Mouse (Mus musculus) 3134 (cell line): Measurements from ENCODE around the gene Pttg1ip.

Experiments
- DNase-seq: peaks from one replicate; pipeline ENCODE4 v3.0.0-alpha.2; 2011; ENCODE audit warnings: low spot score; ENCODE audit not compliant: insufficient read length; ENCODE audit errors: extremely low read depth

Pttg1ip gene

DNA sequence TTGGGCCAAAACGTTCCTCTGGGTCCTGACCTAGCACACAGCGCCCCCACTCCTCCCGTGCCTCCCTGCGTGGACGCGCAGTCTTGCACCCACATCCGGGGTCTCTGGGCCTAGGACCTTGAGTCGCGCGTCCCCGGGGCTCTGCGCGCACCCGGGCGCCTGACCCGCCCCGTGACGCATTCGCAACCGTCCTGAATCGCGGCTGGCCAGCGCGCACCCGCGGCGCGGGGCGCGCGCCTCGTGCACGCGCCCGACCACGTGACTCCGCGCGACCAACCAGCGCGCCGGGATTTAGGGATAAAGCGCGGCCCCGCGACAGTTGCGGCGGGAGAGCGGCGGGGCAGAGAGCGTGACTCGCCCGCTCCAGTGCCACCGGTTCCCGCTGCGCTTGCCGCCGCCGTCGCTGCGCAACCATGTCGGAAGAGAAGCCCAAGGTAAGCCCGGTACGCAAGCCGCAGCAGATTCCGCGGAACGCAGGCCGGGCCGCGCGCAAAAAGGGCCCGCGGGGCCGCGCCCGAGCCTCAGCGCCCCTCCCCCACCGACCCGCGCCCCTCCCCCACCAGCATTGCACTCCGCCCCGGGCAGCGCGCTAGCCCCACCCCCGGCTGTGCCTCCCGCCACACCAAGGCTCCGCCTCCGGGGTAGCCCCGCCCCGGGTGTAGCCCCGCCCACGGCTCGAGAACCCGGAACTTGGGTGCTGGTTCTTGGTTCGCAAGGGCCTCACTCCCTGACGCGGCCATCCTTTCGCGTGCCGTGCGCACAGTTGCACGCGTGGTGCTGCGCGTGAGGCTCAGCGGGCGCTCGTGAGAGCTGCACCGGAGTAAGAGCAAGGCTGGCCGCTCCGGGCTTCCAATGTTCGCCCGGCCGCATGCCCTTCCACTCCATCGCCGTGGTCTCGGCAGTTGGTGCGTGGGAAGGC lies 24.6 kb downstream of the Pttg1ip start, which contains the start of the genes Sumo3 and Gm49325:
Sumo3 (plus strand) TSS at position 190 of the 919 bp plus-strand sequence.
Gm49325 (plus strand) TSS at position 290 of the 919 bp plus-strand sequence.
- peak; percentile 84 for DNase-seq

GRCm38 (mm10) chr10:77606855-77607254 lies 25.3 kb downstream of the Pttg1ip start:
- DNase-seq, result no peak

DNA sequence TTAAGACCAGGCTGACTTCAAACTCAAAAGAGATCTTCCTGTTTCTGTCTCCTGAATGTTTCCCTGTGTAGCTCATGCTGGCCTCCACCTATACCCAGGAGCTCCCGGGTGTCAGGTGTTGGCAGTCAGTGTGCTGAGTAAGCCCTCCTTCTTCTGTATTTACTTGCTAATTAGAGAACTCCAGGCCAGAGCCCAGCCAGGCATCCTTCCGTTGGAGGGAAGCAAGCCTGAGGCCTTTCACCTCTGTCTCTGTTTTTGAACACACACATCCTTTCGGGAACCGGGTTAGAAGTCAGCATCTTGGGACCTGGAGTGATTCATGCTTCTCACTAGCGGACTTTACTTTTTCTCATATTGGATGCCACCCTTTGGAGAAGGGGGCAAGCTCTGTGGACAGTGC lies 25.9 kb downstream of the Pttg1ip start:
- no peak for DNase-seq

DNA sequence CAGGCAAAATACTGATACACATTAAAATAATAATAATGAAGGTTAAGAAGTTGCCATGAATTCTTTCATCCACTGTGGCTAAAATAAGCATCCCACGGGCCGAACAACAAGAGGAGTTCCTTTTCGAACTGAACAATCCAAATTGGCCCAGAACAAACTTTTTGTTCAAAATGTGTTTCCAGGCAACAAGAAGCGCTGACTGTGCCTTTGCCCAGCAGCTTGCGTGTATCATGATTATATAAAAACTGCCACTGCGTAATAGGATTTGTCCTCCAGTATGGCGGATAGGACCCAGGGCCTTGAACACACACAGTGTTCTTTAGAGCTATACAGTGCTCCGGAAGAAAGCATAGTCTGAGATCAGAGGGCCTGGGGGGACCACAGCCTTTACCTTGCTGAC lies 27.1 kb downstream of the Pttg1ip start:
- no peak for DNase-seq

- no peak for DNase-seq
Observed at GRCm38 (mm10) chr10:77610221-77610961, 28.9 kb downstream of the Pttg1ip start.

DNA sequence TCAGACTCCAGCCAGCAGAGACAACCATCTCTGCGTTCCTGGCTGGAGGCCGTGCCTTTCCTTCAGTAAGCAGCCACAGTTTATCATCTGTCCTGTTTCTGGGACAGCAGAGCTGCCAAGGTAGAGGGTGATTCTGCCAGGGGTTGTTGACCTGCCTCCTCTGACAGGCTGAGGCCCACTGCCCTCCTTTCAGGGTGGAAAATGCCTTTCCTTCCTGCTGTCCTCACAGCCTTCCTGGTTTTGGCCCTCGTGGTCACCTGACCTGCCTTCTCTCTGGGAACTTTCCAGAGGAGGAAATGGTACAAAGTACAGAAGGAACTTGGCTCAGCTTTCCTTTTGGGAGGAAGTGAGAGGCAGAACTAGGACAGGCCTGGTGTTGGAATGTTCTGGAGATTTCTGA lies 31.9 kb downstream of the Pttg1ip start:
- DNase-seq, result no peak

DNA sequence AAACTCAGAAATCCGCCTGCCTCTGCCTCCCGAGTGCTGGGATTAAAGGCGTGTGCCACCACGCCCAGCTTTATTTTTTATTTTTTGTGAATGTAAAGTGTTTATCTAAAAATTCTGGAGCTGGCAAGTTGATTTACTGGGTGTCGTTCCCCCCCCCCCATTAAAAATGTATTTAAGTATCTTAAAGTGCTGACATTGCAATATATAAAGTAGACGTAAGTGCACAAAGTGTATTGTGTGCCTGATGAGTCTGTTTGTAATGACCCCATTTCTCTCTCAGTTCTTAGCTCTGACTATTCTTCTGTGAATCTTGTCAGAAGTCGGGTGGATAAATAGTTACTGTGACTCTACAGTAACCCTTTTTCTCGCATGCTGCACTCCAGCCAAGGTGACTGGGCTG lies 34.1 kb downstream of the Pttg1ip start:
- DNase-seq, result no peak

- no peak for DNase-seq
Observed at GRCm38 (mm10) chr10:77616166-77616565, 34.6 kb downstream of the Pttg1ip start.

DNA sequence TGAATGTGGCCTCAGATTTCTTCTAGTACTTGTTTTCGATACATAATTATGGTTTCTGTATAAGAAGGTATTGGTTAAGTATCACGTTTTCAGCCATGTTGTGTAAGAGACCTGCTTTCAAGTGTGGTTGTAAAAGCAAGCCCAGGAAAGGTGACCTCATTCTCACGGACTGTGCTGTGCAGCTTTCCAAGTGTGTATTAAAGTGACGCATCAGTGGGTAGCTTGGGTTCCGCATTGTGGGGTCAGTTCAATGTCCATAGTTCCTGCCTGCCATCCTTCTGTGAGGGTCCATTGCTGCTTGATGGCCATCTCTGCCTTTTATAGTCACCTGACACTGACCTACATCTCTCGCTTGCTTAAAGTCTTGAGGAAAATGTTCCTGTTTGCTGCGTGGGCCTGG lies 35.4 kb downstream of the Pttg1ip start:
- no peak for DNase-seq

- DNase-seq, result no peak
Observed at GRCm38 (mm10) chr10:77621546-77621945, 40.0 kb downstream of the Pttg1ip start.

DNA sequence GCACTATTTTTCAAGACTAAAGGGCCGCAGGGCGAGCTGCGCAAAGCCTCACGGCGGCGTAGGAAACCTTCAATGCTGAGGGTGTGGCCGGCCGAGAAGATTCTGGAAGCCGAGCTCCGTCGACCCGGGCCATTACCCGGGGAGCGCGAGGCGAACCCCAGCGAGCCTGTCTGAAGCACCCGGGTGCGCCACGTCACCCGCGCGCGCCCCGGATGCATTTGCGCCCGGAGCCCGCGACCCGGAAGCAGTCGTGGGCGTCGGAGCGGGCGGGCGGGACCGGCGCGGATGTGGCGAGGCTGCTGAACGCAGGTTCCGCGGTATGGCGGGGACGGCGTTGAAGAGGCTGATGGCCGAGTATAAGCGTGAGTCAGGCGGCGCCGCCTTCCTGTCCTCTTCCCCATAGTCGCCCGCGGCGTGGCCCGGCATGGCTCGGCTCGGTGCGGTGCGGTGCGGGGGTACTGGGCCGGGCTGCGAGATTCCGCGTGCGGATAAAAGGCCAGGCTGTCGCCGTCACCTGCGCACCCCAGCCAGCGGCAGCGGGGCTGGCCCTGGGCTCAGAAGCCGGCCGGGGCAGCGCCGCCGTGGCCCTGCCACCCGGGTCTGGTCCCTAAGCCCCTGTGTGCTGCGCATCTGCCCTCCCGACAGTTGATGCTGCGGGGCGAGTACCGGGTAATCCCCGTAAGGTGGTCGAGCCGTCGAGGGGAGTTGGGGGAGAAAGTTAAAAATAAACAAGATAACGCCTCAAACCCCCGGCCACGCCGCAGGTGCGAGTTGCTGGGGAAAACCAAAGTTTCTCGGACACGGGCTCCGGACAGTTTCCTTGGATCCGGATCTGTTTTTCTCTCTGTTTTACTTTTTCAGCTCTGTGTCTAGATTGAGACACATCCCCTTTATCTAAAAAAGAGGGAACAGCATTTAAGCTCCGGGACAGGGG lies 40.8 kb downstream of the Pttg1ip start, which contains the start of gene Ube2g2:
Ube2g2 (plus strand) TSS at position 221 of the 934 bp plus-strand sequence.
- peak; percentile 86 for DNase-seq

DNA sequence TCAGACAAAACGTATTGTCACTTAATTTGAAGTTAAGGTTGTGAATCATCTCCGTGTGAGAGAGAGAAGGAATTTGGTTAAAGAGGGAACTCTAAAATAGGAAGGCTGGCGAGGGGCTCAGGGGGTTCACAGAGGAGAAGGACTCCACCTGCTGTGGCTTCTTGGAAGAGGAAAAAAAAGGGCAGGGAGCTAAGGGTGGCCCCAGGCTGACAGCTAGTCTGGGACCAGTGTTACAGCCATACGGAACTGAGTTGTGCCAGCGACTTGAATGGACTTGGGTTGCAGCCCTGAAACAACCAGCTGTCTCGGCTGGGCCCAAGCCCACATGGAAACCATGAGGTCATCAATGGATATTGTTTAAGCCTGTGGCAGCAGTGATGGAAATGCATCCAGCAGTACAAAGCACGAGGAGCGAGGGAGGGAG lies 41.6 kb downstream of the Pttg1ip start:
- peak; percentile 50 for DNase-seq

DNA sequence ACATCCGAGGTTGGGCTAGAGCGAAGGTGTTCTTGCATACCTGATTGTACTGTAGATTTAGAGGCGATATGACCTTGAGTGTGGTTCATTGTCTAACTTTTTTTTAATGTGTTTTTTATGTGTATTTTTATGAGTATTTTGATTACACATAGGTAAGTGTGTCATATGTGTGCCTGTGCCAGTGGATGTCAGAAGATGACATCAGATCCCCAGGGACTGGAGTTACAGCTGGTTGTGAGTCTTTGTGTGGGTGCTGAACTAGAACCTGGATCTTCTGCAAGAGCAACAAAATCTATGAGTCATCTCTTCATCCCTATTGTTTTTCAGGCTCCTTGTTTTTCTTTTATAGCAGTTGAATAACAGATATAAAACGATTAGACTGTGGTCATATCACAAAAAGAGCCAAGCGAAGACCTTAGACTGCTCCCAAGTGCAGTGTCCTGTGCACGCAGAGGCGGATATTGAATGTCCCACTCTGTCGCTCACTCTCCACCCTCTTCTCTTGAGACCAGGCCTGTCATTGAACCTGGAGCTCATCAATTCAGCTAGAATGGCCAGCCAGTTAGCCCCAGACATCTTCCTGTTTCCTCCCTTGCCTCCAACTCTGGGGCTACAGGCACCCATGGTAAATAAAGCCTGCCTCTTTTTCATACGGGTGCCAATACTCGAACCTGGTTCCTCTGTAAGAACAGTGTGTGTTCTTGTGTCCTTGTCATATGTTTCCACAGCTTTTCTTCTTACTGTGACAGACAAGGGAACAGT lies 42.3 kb downstream of the Pttg1ip start:
- no peak for DNase-seq

DNA sequence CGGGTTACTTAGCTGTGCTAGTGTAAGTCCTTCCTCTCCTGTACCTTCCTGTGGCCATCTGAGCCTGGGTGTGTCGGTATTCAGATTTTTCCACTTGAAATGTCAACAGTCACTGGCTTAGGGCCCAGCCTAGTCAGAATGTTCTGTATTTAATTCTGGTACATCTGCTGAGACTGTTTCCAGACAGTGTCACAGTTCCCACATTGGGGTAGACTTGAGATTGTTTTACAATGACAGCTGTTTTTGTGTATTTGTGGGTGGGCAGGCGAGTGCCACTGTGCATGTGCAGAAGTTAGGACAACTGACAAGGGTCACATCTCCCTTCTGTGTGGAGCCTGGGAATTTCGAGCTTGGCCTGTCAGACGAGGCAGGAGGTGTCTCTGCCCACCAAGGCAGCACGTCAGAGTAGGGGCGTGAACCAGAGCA lies 43.1 kb downstream of the Pttg1ip start:
- no peak for DNase-seq

DNA sequence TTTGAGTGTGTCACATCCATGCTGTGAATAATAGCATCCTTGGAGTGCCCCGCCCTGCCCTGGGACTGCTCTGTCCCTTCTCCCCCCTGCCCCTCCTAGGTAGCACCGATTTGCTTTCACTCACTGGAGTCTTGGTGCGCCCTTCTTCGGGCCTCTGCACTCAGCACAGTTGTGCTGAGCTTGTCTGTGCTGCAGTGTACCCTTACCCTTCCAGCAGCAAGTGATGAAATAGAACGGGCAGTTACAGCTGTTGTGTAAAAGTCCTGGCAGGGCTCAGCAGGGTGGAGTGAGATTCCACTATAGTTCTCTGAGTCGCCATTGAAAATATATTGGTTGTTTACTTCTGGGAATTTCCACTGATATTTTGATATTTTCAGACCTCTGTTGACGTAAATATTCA lies 44.5 kb downstream of the Pttg1ip start:
- DNase-seq, result no peak

DNA sequence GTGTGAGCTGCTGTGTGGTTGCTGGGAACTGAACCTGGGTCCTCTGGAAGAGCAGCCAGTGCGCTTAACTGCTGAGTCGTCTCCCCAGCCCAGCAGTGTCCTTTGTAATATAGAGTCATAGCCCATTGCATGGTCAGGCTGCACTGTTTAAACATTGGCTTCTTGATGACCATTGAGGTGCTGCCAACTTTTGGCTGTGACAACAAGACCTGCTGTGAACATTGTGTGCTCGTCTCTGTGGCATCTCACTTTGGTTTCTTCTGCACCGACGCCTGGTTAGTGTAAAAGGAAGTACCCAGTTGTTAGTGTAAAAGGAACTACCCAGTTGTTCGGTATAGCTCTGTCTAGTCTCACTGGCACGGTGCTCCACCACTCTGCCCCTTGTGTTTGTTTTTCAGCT lies 45.1 kb downstream of the Pttg1ip start:
- DNase-seq, result no peak

DNA sequence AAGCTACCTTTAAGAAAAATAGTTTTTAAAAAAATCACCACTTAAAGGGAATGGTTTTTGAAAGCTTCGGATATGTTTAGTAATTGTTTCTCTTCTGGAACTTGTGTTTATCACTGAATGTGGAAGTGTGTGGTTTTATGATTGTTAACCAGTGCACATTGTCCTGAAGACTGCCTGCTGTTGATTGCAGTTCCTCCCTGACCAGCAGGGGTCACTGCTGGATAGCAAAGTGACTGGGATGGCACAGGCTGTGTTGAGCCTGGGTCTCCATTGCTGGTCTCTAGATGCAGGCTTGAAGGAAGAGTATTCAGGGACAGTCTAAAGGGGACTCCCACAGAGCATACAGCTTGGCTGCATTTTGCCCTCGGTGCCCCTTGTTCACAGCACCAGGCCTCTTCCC lies 46.0 kb downstream of the Pttg1ip start:
- DNase-seq, result no peak

DNA sequence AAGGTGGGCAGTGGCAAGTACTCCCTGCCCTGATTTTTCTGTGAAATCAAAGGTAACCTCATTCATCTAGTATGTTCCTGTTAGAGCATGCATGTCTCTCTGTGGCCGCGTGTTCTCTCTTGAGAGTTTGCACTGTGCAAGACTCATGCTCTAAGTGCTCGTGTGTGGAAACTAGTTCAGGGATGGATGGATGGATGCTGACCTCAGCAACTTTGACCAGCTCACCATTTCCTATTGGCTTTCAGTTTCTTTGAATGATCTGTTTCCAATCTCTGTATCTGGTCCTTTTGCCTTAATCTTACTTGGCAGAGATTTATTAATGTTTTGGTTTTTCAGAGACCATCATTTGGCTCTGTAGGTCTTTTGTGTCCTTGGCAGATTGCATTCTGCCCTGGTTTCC lies 47.6 kb downstream of the Pttg1ip start:
- no peak for DNase-seq

DNA sequence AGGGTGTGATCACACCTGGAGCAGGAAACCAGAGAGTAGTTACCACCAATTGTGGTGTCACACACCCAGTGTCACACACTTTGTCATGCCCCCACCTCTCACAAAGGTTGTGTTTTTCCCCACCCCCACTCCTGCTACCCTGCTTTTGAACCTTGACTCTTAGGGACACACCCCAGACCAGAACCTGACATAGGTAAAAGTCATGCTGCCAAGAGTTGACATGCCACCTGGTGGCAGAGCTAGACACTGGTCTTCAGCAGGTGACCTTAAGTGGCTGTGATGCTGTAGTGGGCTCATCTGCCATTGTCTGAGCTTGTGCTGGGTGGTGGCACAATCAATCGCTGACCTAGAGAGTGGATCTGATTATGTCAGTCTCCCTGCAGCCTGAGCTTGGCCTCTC lies 48.5 kb downstream of the Pttg1ip start:
- no peak for DNase-seq

DNA sequence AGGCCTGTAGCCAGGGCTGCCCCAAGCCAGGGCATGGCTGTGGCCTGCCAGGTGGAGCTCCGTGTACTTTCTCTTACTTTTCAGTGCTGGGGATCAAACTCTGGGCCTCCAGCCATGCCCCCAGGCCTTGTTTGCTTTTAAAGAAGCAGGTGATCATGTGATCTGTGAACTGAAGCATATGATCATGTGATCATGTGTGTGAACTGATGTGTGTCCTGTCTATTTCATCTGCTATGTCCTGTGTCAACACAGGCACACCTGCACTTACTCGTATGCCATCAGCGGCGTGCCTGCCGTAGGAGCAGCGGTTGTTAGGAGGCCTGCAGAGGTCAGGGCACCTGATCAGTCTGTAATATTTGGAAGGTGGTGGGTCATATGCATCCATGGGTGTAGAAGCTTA lies 52.5 kb downstream of the Pttg1ip start:
- no peak for DNase-seq
